Mouse (Mus musculus) heart, embryonic 14.5 days (tissue): ENCODE measurements around the gene Zbtb37. TPM values are rescaled to one million over a fixed set of nuclear protein-coding genes. Genes with fewer than 3 reads are reported as not detected.
"Not testable (repeated sequence)": the region's sequence is repeated elsewhere in the genome, so short reads cannot be mapped to it uniquely, and the experiment has no call there.

ENCODE experiments used
- ATAC-seq: fragments of 200-750 bp; cut with Nextera tagmentation; 2 replicates; pipeline ENCODE4 v1.8.0; 2017; ENCODE audit warnings: low read depth, moderate TSS enrichment; ENCODE audit not compliant: insufficient number of reproducible peaks, insufficient read depth, low FRiP score
- H3K27ac ChIP-seq, 2 experiments: fragments of 200-500 bp in 1 of 2; fragments of 300-500 bp in 1 of 2; sonication (generic) in 1 of 2; replicated peaks in 1 of 2; 2 replicates each; pipeline ENCODE4 v1.5.1; 2012 to 2014; ENCODE audit warnings: low read depth in 2 of 2, low read length in 2 of 2, control low read depth in 1 of 2, mild to moderate bottlenecking in 1 of 2, mixed read lengths in 1 of 2; ENCODE audit not compliant: control insufficient read depth in 1 of 2, insufficient read depth in 1 of 2
- H3K27me3 ChIP-seq: fragments of 300-500 bp; sonication (generic); 2 replicates; pipeline ENCODE4 v1.6.1; 2014; ENCODE audit warnings: mild to moderate bottlenecking, low read length, control low read depth; ENCODE audit not compliant: control insufficient read depth, insufficient read depth
- H3K36me3 ChIP-seq: fragments of 300-500 bp; sonication (generic); 2 replicates; pipeline ENCODE4 v1.6.1; 2014; ENCODE audit warnings: mild to moderate bottlenecking, control low read depth, low read length, mixed read lengths; ENCODE audit not compliant: control insufficient read depth, insufficient read depth
- H3K4me1 ChIP-seq, 2 experiments: fragments of 200-500 bp in 1 of 2; fragments of 300-500 bp in 1 of 2; sonication (generic) in 1 of 2; 2 replicates each; pipeline ENCODE4 v1.6.1; 2012 to 2014; ENCODE audit warnings: low read length in 2 of 2, control low read depth in 1 of 2, mixed read lengths in 1 of 2; ENCODE audit not compliant: control insufficient read depth in 2 of 2, insufficient read depth in 2 of 2
- H3K4me2 ChIP-seq: fragments of 300-500 bp; sonication (generic); 2 replicates; pipeline ENCODE4 v1.6.1; 2014; ENCODE audit warnings: mild to moderate bottlenecking, low read length
- H3K4me3 ChIP-seq, 2 experiments: fragments of 200-500 bp in 1 of 2; fragments of 300-500 bp in 1 of 2; sonication (generic) in 1 of 2; 2 replicates each; pipeline ENCODE4 v1.5.1; 2012 to 2014; ENCODE audit warnings: low read length in 2 of 2, mild to moderate bottlenecking in 2 of 2, control low read depth in 1 of 2, low read depth in 1 of 2, moderate library complexity in 1 of 2; ENCODE audit not compliant: control insufficient read depth in 1 of 2, insufficient read depth in 1 of 2
- H3K9ac ChIP-seq: fragments of 300-500 bp; sonication (generic); 2 replicates; pipeline ENCODE4 v1.6.1; 2014; ENCODE audit warnings: mild to moderate bottlenecking, low read length
- H3K9me3 ChIP-seq: fragments of 300-500 bp; sonication (generic); 2 replicates; pipeline ENCODE4 v1.6.1; 2016; ENCODE audit warnings: low read length, control low read depth; ENCODE audit not compliant: control insufficient read depth
- WGBS: fragments of 180-500 bp; shearing (Covaris S2); extraction: QIAGEN DNeasy Blood & Tissue Kit; methylation state at CpG from one replicate; pipeline ENCODE4 v1.1.7; 2014; 5-methylcytosine and 5-hydroxymethylcytosine counted together
- polyA plus RNA-seq: library from polyadenylated mRNA; unstranded; fragments of >200 nt; fragmentation: Nextera tagmentation; extraction: Ambion mirVana; gene quantifications from 2 replicates; pipeline ENCODE4 v1.2.1, GENCODE M21; 2014

Gene Zbtb37
- polyA plus RNA-seq, 1 experiment from 2014 or later: 9.4 TPM

GRCm38 (mm10) chr1:160984731-160985130 lies 49.9 kb downstream of the Zbtb37 start:
- H3K27ac ChIP-seq, H3K9ac ChIP-seq, H3K4me2 ChIP-seq, H3K4me1 ChIP-seq, H3K27me3 ChIP-seq, H3K4me3 ChIP-seq, H3K9me3 ChIP-seq, H3K36me3 ChIP-seq, ATAC-seq: not testable (repeated sequence)
- WGBS: 67% methylated on average over 1 of the region's 1 CpGs

- Histone ChIP-seq H3K27ac (no peak overlapping the region), H3K4me1 (no peaks in the 10 kb centered on the region), H3K36me3 (no peaks in the 10 kb centered on the region), H3K9me3 (no peaks in the 10 kb centered on the region), H3K4me2 (no peak overlapping the region), H3K4me3 (no peak overlapping the region), H3K9ac (no peak overlapping the region), H3K27me3 (no peaks in the 10 kb centered on the region)
- no peak for ATAC-seq
- 78% methylated on average over 3 of the region's 3 CpGs for whole genome bisulfite sequencing
Measured at GRCm38 (mm10) chr1:160982887-160983286, 51.8 kb downstream of the Zbtb37 start.

GRCm38 (mm10) chr1:160981337-160981736 lies 53.3 kb downstream of the Zbtb37 start:
- no peak overlapping the region for H3K9ac ChIP-seq
- H3K9me3 ChIP-seq: no peaks in the 10 kb centered on the region
- H3K27ac ChIP-seq: no peak overlapping the region
- H3K4me2 ChIP-seq: no peak overlapping the region
- WGBS: 87% methylated on average over 4 of the region's 4 CpGs
- 0 out of 2 replicates have a peak, but pooled peaks cover 6% of the 10 kb centered on the region for H3K36me3 ChIP-seq
- H3K4me1 ChIP-seq: no peaks in the 10 kb centered on the region
- no peaks in the 10 kb centered on the region for H3K27me3 ChIP-seq
- ATAC-seq: no peak
- no peak overlapping the region for H3K4me3 ChIP-seq

- no peaks in the 10 kb centered on the region for H3K9me3 ChIP-seq
- no peak overlapping the region for H3K4me2 ChIP-seq
- WGBS: 82% methylated on average over 8 of the region's 8 CpGs
- no peak overlapping the region for H3K4me3 ChIP-seq
- no peak overlapping the region for H3K27ac ChIP-seq
- no peaks in the 10 kb centered on the region for H3K27me3 ChIP-seq
- no peaks in the 10 kb centered on the region for H3K4me1 ChIP-seq
- peaks cover 13% of the 10 kb centered on the region for H3K36me3 ChIP-seq
- no peak for ATAC-seq
- H3K9ac ChIP-seq: no peak overlapping the region
Measured at GRCm38 (mm10) chr1:160980537-160981234, 54.0 kb downstream of the Zbtb37 start.

- Histone ChIP-seq H3K9ac (no peak overlapping the region), H3K4me1 (no peaks in the 10 kb centered on the region), H3K27me3 (no peaks in the 10 kb centered on the region), H3K4me2 (no peak overlapping the region), H3K4me3 (no peak overlapping the region), H3K36me3 (peaks cover 19% of the 10 kb centered on the region), H3K27ac (no peak overlapping the region), H3K9me3 (no peaks in the 10 kb centered on the region)
- ATAC-seq: no peak
- WGBS: 72% methylated on average over 5 of the region's 5 CpGs
Measured at GRCm38 (mm10) chr1:160980021-160980420, 54.6 kb downstream of the Zbtb37 start.

- Histone ChIP-seq H3K4me2 (no peak within 1 kb of the TSS), H3K4me1 (no peaks in the 10 kb centered on the region), H3K27ac (no peak within 1 kb of the TSS), H3K36me3 (peaks cover 29% of the 10 kb centered on the region), H3K4me3 (no peak within 1 kb of the TSS), H3K9ac (no peak within 1 kb of the TSS), H3K9me3 (no peaks in the 10 kb centered on the region), H3K27me3 (no peaks in the 10 kb centered on the region)
- ATAC-seq: no peak
- WGBS: 92% methylated on average over 4 of the region's 4 CpGs
Measured at GRCm38 (mm10) chr1:160978071-160978735, 56.4 kb downstream of the Zbtb37 start, which contains the start of gene Serpinc1. Gene Serpinc1 (plus strand): TSS chr1:160978585.

GRCm38 (mm10) chr1:160968643-160969042 lies 66.0 kb downstream of the Zbtb37 start:
- H3K9me3 ChIP-seq: no peaks in the 10 kb centered on the region
- H3K36me3 ChIP-seq: peaks cover 96% of the 10 kb centered on the region
- H3K27ac ChIP-seq: no peak overlapping the region
- no peaks in the 10 kb centered on the region for H3K4me1 ChIP-seq
- no peak overlapping the region for H3K4me2 ChIP-seq
- H3K4me3 ChIP-seq: no peak overlapping the region
- no peak for ATAC-seq
- WGBS: 81% methylated on average over 5 of the region's 5 CpGs
- H3K9ac ChIP-seq: no peak overlapping the region
- H3K27me3 ChIP-seq: no peaks in the 10 kb centered on the region
